Mouse (Mus musculus): ENCODE results near the gene Epb41l1. TPM values are rescaled to one million over a fixed set of nuclear protein-coding genes. Genes with fewer than 3 reads are reported as not detected.

Epb41l1 gene
- total and polyA plus RNA-seq, 2 experiments from 2014 or later = 12.7 to 261 TPM

GRCm38 (mm10) chr2:156393155-156393828 lies 27.4 kb upstream of the Epb41l1 start:
- Histone ChIP-seq H3K27me3 (ENCODE audit: insufficient read depth, low read length) (no peaks in the 10 kb centered on the region), H3K4me2 (ENCODE audit: low read depth, low read length, poor library complexity, severe bottlenecking) (peak overlapping the region; percentile 9; the same call in 1 of the 2 replicates), H3K27ac (ENCODE audit: low read depth, low read length) (no peak overlapping the region), H3K9ac (replicated peaks; ENCODE audit: low read length, poor library complexity, severe bottlenecking) (no peak overlapping the region), H3K4me3 (ENCODE audit: low read depth, low read length) (peak overlapping the region; percentile 36; the same call in 1 of the 2 replicates), H3K9me3 (ENCODE audit: low read length) (no peaks in the 10 kb centered on the region), H3K36me3 (ENCODE audit: insufficient read depth, low read length) (no peaks in the 10 kb centered on the region), H3K4me1 (ENCODE audit: insufficient read depth, low read length) (no peaks in the 10 kb centered on the region)
- ATAC-seq (ENCODE audit: low FRiP score) (no peak), DNase-seq (ENCODE audit: low spot score) (no peak)
- 60% methylated on average over 5 of the region's 5 CpGs for WGBS
- no peak for TF ChIP-seq CTCF (IDR thresholded peaks at IDR 0.05)

- TF ChIP-seq CTCF (IDR thresholded peaks at IDR 0.05) = peak; percentile 53
- ATAC-seq (ENCODE audit: low FRiP score) = no peak
- Histone ChIP-seq H3K36me3 (ENCODE audit: insufficient read depth, low read length) (no peaks in the 10 kb centered on the region), H3K4me2 (ENCODE audit: low read depth, low read length, poor library complexity, severe bottlenecking) (no peak overlapping the region), H3K9ac (replicated peaks; ENCODE audit: low read length, poor library complexity, severe bottlenecking) (no peak overlapping the region), H3K4me1 (ENCODE audit: insufficient read depth, low read length) (no peaks in the 10 kb centered on the region), H3K27ac (ENCODE audit: low read depth, low read length) (no peak overlapping the region), H3K9me3 (ENCODE audit: low read length) (no peaks in the 10 kb centered on the region), H3K27me3 (ENCODE audit: insufficient read depth, low read length) (no peaks in the 10 kb centered on the region), H3K4me3 (ENCODE audit: low read depth, low read length) (no peak overlapping the region)
- 90% methylated on average over 4 of the region's 4 CpGs for WGBS
- no peak for DNase-seq (ENCODE audit: low spot score)
Observed at GRCm38 (mm10) chr2:156394282-156394681, 26.4 kb upstream of the Epb41l1 start.

GRCm38 (mm10) chr2:156396096-156396495 lies 24.6 kb upstream of the Epb41l1 start:
- H3K4me3 ChIP-seq (ENCODE audit: low read depth, low read length) = no peak overlapping the region
- no peaks in the 10 kb centered on the region for H3K27me3 ChIP-seq (ENCODE audit: insufficient read depth, low read length)
- H3K9me3 ChIP-seq (ENCODE audit: low read length) = no peaks in the 10 kb centered on the region
- WGBS = 79% methylated on average over 2 of the region's 2 CpGs
- no peak overlapping the region for H3K4me2 ChIP-seq (ENCODE audit: low read depth, low read length, poor library complexity, severe bottlenecking)
- no peak overlapping the region for H3K9ac ChIP-seq (replicated peaks; ENCODE audit: low read length, poor library complexity, severe bottlenecking)
- DNase-seq (ENCODE audit: low spot score) (no peak), ATAC-seq (ENCODE audit: low FRiP score) (no peak)
- no peak overlapping the region for H3K27ac ChIP-seq (ENCODE audit: low read depth, low read length)
- no peaks in the 10 kb centered on the region for H3K36me3 ChIP-seq (ENCODE audit: insufficient read depth, low read length)
- TF ChIP-seq CTCF (IDR thresholded peaks at IDR 0.05) = no peak
- H3K4me1 ChIP-seq (ENCODE audit: insufficient read depth, low read length) = peaks cover 7% of the 10 kb centered on the region

- no peaks in the 10 kb centered on the region for H3K9me3 ChIP-seq (ENCODE audit: low read length)
- WGBS = 95% methylated on average over 7 of the region's 7 CpGs
- no peaks in the 10 kb centered on the region for H3K36me3 ChIP-seq (ENCODE audit: insufficient read depth, low read length)
- peaks cover 10% of the 10 kb centered on the region for H3K4me1 ChIP-seq (ENCODE audit: insufficient read depth, low read length)
- H3K27me3 ChIP-seq (ENCODE audit: insufficient read depth, low read length) = no peaks in the 10 kb centered on the region
- ATAC-seq (ENCODE audit: low FRiP score) = no peak
- no peak for DNase-seq (ENCODE audit: low spot score)
- no peak overlapping the region for H3K4me3 ChIP-seq (ENCODE audit: low read depth, low read length)
- H3K9ac ChIP-seq (replicated peaks; ENCODE audit: low read length, poor library complexity, severe bottlenecking) = no peak overlapping the region
- no peak for TF ChIP-seq CTCF (IDR thresholded peaks at IDR 0.05)
- no peak overlapping the region for H3K27ac ChIP-seq (ENCODE audit: low read depth, low read length)
- no peak overlapping the region for H3K4me2 ChIP-seq (ENCODE audit: low read depth, low read length, poor library complexity, severe bottlenecking)
Observed at GRCm38 (mm10) chr2:156397988-156398387, 22.7 kb upstream of the Epb41l1 start.

GRCm38 (mm10) chr2:156399485-156399884 lies 21.2 kb upstream of the Epb41l1 start:
- no peak overlapping the region for H3K9ac ChIP-seq (replicated peaks; ENCODE audit: low read length, poor library complexity, severe bottlenecking)
- no peaks in the 10 kb centered on the region for H3K9me3 ChIP-seq (ENCODE audit: low read length)
- no peaks in the 10 kb centered on the region for H3K27me3 ChIP-seq (ENCODE audit: insufficient read depth, low read length)
- TF ChIP-seq CTCF (IDR thresholded peaks at IDR 0.05) = no peak
- H3K4me3 ChIP-seq (ENCODE audit: low read depth, low read length) = no peak overlapping the region
- H3K27ac ChIP-seq (ENCODE audit: low read depth, low read length) = no peak overlapping the region
- 94% methylated on average over 1 of the region's 1 CpGs for WGBS
- H3K4me2 ChIP-seq (ENCODE audit: low read depth, low read length, poor library complexity, severe bottlenecking) = no peak overlapping the region
- ATAC-seq (ENCODE audit: low FRiP score) (no peak), DNase-seq (ENCODE audit: low spot score) (no peak)
- no peaks in the 10 kb centered on the region for H3K36me3 ChIP-seq (ENCODE audit: insufficient read depth, low read length)
- H3K4me1 ChIP-seq (ENCODE audit: insufficient read depth, low read length) = peaks cover 10% of the 10 kb centered on the region

- Histone ChIP-seq H3K27ac (ENCODE audit: low read depth, low read length) (peak overlapping the region; percentile 68), H3K4me3 (ENCODE audit: low read depth, low read length) (no peak overlapping the region), H3K9me3 (ENCODE audit: low read length) (no peaks in the 10 kb centered on the region), H3K27me3 (ENCODE audit: insufficient read depth, low read length) (no peaks in the 10 kb centered on the region), H3K36me3 (ENCODE audit: insufficient read depth, low read length) (no peaks in the 10 kb centered on the region), H3K9ac (replicated peaks; ENCODE audit: low read length, poor library complexity, severe bottlenecking) (no peak overlapping the region), H3K4me2 (ENCODE audit: low read depth, low read length, poor library complexity, severe bottlenecking) (peak overlapping the region; percentile 44), H3K4me1 (ENCODE audit: insufficient read depth, low read length) (peaks cover 10% of the 10 kb centered on the region)
- ATAC-seq (ENCODE audit: low FRiP score) (peak; percentile 95), DNase-seq (ENCODE audit: low spot score) (peak; percentile 93)
- 3% methylated on average over 9 of the region's 9 CpGs for WGBS
- TF ChIP-seq CTCF (IDR thresholded peaks at IDR 0.05) = no peak
Observed at GRCm38 (mm10) chr2:156401331-156401730, 19.4 kb upstream of the Epb41l1 start.

Measured in midbrain, postnatal 0 days (tissue).